In genomic region chr11:43585211-43586005, GRCm38 (mm10) we compare ENCODE assay signal across 23 mouse cellular contexts. TPM values are rescaled to one million over a fixed set of nuclear protein-coding genes. Genes with fewer than 3 reads are reported as not detected.
DNase-seq lines count a peak whose midpoint lies in the region; ATAC-seq and TF ChIP-seq lines count a peak whose summit lies in the region.
"Had no signal": no experiment of that assay in that cellular context is flagged by ENCODE, and none has a peak within 500 bp of the region (broad histone marks: within the 10 kb centered on the region; RNA-seq: fewer than 3 reads in every experiment).

No protein-coding gene starts in this region.

- no peak overlapping the region for H3K4me3 ChIP-seq in hindbrain, embryonic 12.5 days
- no peak overlapping the region for H3K4me3 ChIP-seq in hindbrain, embryonic 14.5 days (replicated peaks; ENCODE audit: low read length)
- H3K4me3 ChIP-seq in midbrain, embryonic 11.5 days (ENCODE audit: low read depth, low read length) = no peak overlapping the region
- no peak overlapping the region for H3K4me3 ChIP-seq in midbrain, embryonic 16.5 days (ENCODE audit: low read depth, low read length)
- peak overlapping the region; percentile 14 to 22; a peak in 2 of 4 replicates for H3K4me3 ChIP-seq in ES-E14 (ENCODE audit: insufficient read depth in 1 of 2, low read depth in 1 of 2, low read length in 2 of 2, poor library complexity in 1 of 2, severe bottlenecking in 1 of 2)
- H3K4me3 ChIP-seq: embryonic facial prominence, embryonic 13.5 days; heart, embryonic 12.5 days; limb, embryonic 13.5 days; liver, embryonic 13.5 days had no signal

- 0 out of 2 replicates have a peak, but pooled peaks have one; percentile 29 for ATAC-seq in hindbrain, embryonic 12.5 days (ENCODE audit: low FRiP score)
- no peak for ATAC-seq in hindbrain, embryonic 14.5 days (ENCODE audit: low FRiP score)
- no peak for ATAC-seq in midbrain, embryonic 11.5 days (ENCODE audit: low FRiP score)
- no peak for ATAC-seq in midbrain, embryonic 16.5 days

- H3K27me3 ChIP-seq in hindbrain, embryonic 12.5 days = no peaks in the 10 kb centered on the region
- no peaks in the 10 kb centered on the region for H3K27me3 ChIP-seq in hindbrain, embryonic 14.5 days (ENCODE audit: control insufficient read depth, insufficient read depth, low read length)
- H3K27me3 ChIP-seq in midbrain, embryonic 11.5 days (ENCODE audit: control insufficient read depth, insufficient read depth, low read length) = no peaks in the 10 kb centered on the region
- H3K27me3 ChIP-seq in midbrain, embryonic 16.5 days (ENCODE audit: control insufficient read depth, insufficient read depth, low read depth, low read length) = no peaks in the 10 kb centered on the region
- H3K27me3 ChIP-seq: embryonic facial prominence, embryonic 13.5 days; heart, embryonic 12.5 days; limb, embryonic 13.5 days; liver, embryonic 13.5 days had no signal

- peak overlapping the region; percentile 23; the same call in 1 of the 2 replicates for H3K27ac ChIP-seq in hindbrain, embryonic 12.5 days
- no peak overlapping the region for H3K27ac ChIP-seq in hindbrain, embryonic 14.5 days
- peak overlapping the region; percentile 38 for H3K27ac ChIP-seq in midbrain, embryonic 11.5 days (ENCODE audit: low read depth, low read length)
- H3K27ac ChIP-seq in midbrain, embryonic 16.5 days (ENCODE audit: low read length) = no peak overlapping the region
- H3K27ac ChIP-seq in ES-E14 (ENCODE audit: insufficient read depth, low read depth, low read length, poor library complexity, severe bottlenecking) = peak overlapping the region; percentile 62
- H3K27ac ChIP-seq: embryonic facial prominence, embryonic 13.5 days; kidney, postnatal 0 days; limb, embryonic 13.5 days; liver, embryonic 13.5 days had no signal

- H3K9ac ChIP-seq in hindbrain, embryonic 12.5 days = no peak overlapping the region
- H3K9ac ChIP-seq in hindbrain, embryonic 14.5 days = no peak overlapping the region
- H3K9ac ChIP-seq in midbrain, embryonic 11.5 days (ENCODE audit: low read length) = no peak overlapping the region
- no peak overlapping the region for H3K9ac ChIP-seq in midbrain, embryonic 16.5 days (ENCODE audit: low read depth, low read length)
- peak overlapping the region; percentile 44 for H3K9ac ChIP-seq in ES-E14 (ENCODE audit: insufficient read depth, low read depth, low read length, poor library complexity, severe bottlenecking)
- H3K9ac ChIP-seq: embryonic facial prominence, embryonic 13.5 days; heart, embryonic 12.5 days; limb, embryonic 13.5 days; liver, embryonic 13.5 days; lung, embryonic 14.5 days had no signal

- DNase-seq in hindbrain, embryonic 14.5 days (ENCODE audit: low spot score) = no peak
- DNase-seq in midbrain, embryonic 11.5 days (ENCODE audit: low spot score, missing footprints) = peak; percentile 49
- peak; percentile 43 for DNase-seq in ES-E14 (ENCODE audit: low read depth, low spot score)
- peak; percentile 11 to 22 for DNase-seq in layer of hippocampus, postnatal 36 days
- no peak for DNase-seq in spleen, postnatal 4 days (ENCODE audit: low spot score in 2 of 2)
- DNase-seq: right cerebral cortex, postnatal 25 days had no signal

- WGBS in hindbrain, embryonic 12.5 days = 92% methylated on average over 22 of the region's 22 CpGs
- 87% methylated on average over 22 of the region's 22 CpGs for WGBS in hindbrain, embryonic 14.5 days
- 86% methylated on average over 22 of the region's 22 CpGs for WGBS in midbrain, embryonic 11.5 days
- WGBS in midbrain, embryonic 16.5 days = 86% methylated on average over 22 of the region's 22 CpGs

- H3K4me1 ChIP-seq in hindbrain, embryonic 12.5 days = peaks cover 8% of the 10 kb centered on the region; the same call in 1 of the 2 replicates
- no peaks in the 10 kb centered on the region; the same call in 1 of the 2 replicates for H3K4me1 ChIP-seq in hindbrain, embryonic 14.5 days (replicated peaks; ENCODE audit: control insufficient read depth, insufficient read depth, low read length)
- H3K4me1 ChIP-seq in midbrain, embryonic 11.5 days (ENCODE audit: control insufficient read depth, insufficient read depth, low read length) = no peaks in the 10 kb centered on the region; the same call in 1 of the 2 replicates
- H3K4me1 ChIP-seq in midbrain, embryonic 16.5 days (ENCODE audit: control insufficient read depth, insufficient read depth, low read length) = no peaks in the 10 kb centered on the region
- peaks cover 4 to 9% of the 10 kb centered on the region in 2 experiments; a peak in 2 of 4 replicates for H3K4me1 ChIP-seq in ES-E14 (ENCODE audit: control insufficient read depth in 2 of 2, insufficient read depth in 2 of 2, low read length in 2 of 2, poor library complexity in 1 of 2)
- H3K4me1 ChIP-seq: embryonic facial prominence, embryonic 13.5 days; heart, embryonic 12.5 days; limb, embryonic 13.5 days; liver, embryonic 13.5 days had no signal

- peaks cover 54% of the 10 kb centered on the region for H3K36me3 ChIP-seq in hindbrain, embryonic 12.5 days
- H3K36me3 ChIP-seq in hindbrain, embryonic 14.5 days (replicated peaks; ENCODE audit: control insufficient read depth, insufficient read depth) = peaks cover 29% of the 10 kb centered on the region
- H3K36me3 ChIP-seq in midbrain, embryonic 11.5 days (ENCODE audit: control insufficient read depth, insufficient read depth, low read length) = peaks cover 23% of the 10 kb centered on the region
- no peaks in the 10 kb centered on the region; the same call in 1 of the 2 replicates for H3K36me3 ChIP-seq in midbrain, embryonic 16.5 days (ENCODE audit: control insufficient read depth, insufficient read depth, low read length)
- no peaks in the 10 kb centered on the region; the same call in 1 of the 2 replicates for H3K36me3 ChIP-seq in ES-E14 (ENCODE audit: control insufficient read depth, insufficient read depth, low read length, poor library complexity, severe bottlenecking)
- H3K36me3 ChIP-seq: G1E had no signal

- H3K9me3 ChIP-seq in hindbrain, embryonic 12.5 days (replicated peaks) = no peaks in the 10 kb centered on the region
- H3K9me3 ChIP-seq in hindbrain, embryonic 14.5 days (ENCODE audit: control insufficient read depth, low read length) = no peaks in the 10 kb centered on the region
- H3K9me3 ChIP-seq in midbrain, embryonic 11.5 days (ENCODE audit: control insufficient read depth, low read length) = no peaks in the 10 kb centered on the region
- no peaks in the 10 kb centered on the region for H3K9me3 ChIP-seq in midbrain, embryonic 16.5 days (replicated peaks; ENCODE audit: control insufficient read depth, low read length, poor library complexity, severe bottlenecking)
- H3K9me3 ChIP-seq in ES-E14 (ENCODE audit: control insufficient read depth, insufficient read depth, low read depth, low read length) = no peaks in the 10 kb centered on the region
- H3K9me3 ChIP-seq: embryonic facial prominence, embryonic 13.5 days; G1E; heart, embryonic 12.5 days; limb, embryonic 13.5 days; liver, embryonic 13.5 days had no signal

- H3K4me2 ChIP-seq in hindbrain, embryonic 12.5 days (replicated peaks) = no peak overlapping the region
- H3K4me2 ChIP-seq in hindbrain, embryonic 14.5 days (replicated peaks) = no peak overlapping the region
- H3K4me2 ChIP-seq in midbrain, embryonic 11.5 days = no peak overlapping the region
- H3K4me2 ChIP-seq in midbrain, embryonic 16.5 days (ENCODE audit: low read length) = no peak overlapping the region
- H3K4me2 ChIP-seq: embryonic facial prominence, embryonic 13.5 days; heart, embryonic 12.5 days; limb, embryonic 13.5 days; liver, embryonic 13.5 days; lung, embryonic 14.5 days had no signal

- in situ Hi-C loops in ES-E14 (cut with MboI; ENCODE audit: low sequenced_read_pairs in 2 of 2, unreplicated experiment in 2 of 2) = no loop called here

TF ChIP-seq in ES-E14, 5 proteins besides CTCF, POLR2A, EP300 and RAD21:
- TF ChIP-seq HCFC1 (IDR thresholded peaks at IDR 0.05; ENCODE audit: borderline replicate concordance, insufficient read depth, low read length) (no peak), MAFK (IDR thresholded peaks at IDR 0.05; ENCODE audit: insufficient read depth, low read depth, low read length) (no peak), ZNF384 (IDR thresholded peaks at IDR 0.05; ENCODE audit: low read depth, low read length) (no peak), CHD2 (IDR thresholded peaks at IDR 0.05; ENCODE audit: low read depth, low read length) (no peak), ZC3H11A (IDR thresholded peaks at IDR 0.05; ENCODE audit: borderline replicate concordance, low read depth, low read length) (no peak)
TF ChIP-seq in ES-E14: peak in this region for 0.

RNA-seq across cellular contexts. Expression of gene 4933415A04Rik, which starts 1.4 kb away (rescaled TPM):
- 6.5 and 8.1 TPM in 2 replicates for polyA plus RNA-seq in hindbrain, embryonic 12.5 days (2016; fragmentation: Nextera tagmentation; extraction: Ambion mirVana)
- 2.2 and 3.3 TPM in 2 replicates for polyA plus RNA-seq in hindbrain, embryonic 14.5 days (2014; fragmentation: Nextera tagmentation; extraction: Ambion mirVana)
- 10.1 and 11.3 TPM in 2 replicates for polyA plus RNA-seq in midbrain, embryonic 11.5 days (2014; fragmentation: Nextera tagmentation; extraction: Ambion mirVana)
- 3.0 and 3.2 TPM in 2 replicates for polyA plus RNA-seq in midbrain, embryonic 16.5 days (2015; fragmentation: Nextera tagmentation; extraction: Ambion mirVana)
- 0.49 and 0.63 TPM in 2 replicates for total RNA-seq in ES-E14 (2012; rRNA removed)
- total RNA-seq in layer of hippocampus, postnatal 36 days (2021) = 1 to 10 TPM; 1.3 to 2.5 TPM
- total RNA-seq: G1E had no signal
- polyA plus RNA-seq: G1E had no signal

RNA-seq across cellular contexts. Expression of gene Fabp6, which starts 15.9 kb away (rescaled TPM):
- polyA plus RNA-seq in hindbrain, embryonic 12.5 days (2016; fragmentation: Nextera tagmentation; extraction: Ambion mirVana) = not detected in 2 replicates
- not detected in 2 replicates for polyA plus RNA-seq in hindbrain, embryonic 14.5 days (2014; fragmentation: Nextera tagmentation; extraction: Ambion mirVana)
- not detected in 2 replicates for polyA plus RNA-seq in midbrain, embryonic 11.5 days (2014; fragmentation: Nextera tagmentation; extraction: Ambion mirVana)
- polyA plus RNA-seq in midbrain, embryonic 16.5 days (2015; fragmentation: Nextera tagmentation; extraction: Ambion mirVana) = not detected in 2 replicates
- 0.63 TPM in 1 of 2 replicates, not detected in the other for total RNA-seq in ES-E14 (2012; rRNA removed)
- total RNA-seq in layer of hippocampus, postnatal 36 days (2021) = not detected
- total RNA-seq: adrenal gland, postnatal 25 days; G1E; heart, postnatal 14 days; layer of hippocampus, adult 18-20 months; left cerebral cortex, postnatal 14 days; neutrophil, adult 5-6 weeks had no signal
- polyA plus RNA-seq: C2C12; embryonic facial prominence, embryonic 13.5 days; forebrain, embryonic 14.5 days; G1E; gonadal fat pad, adult 2 months; heart, embryonic 12.5 days; limb, embryonic 13.5 days; liver, embryonic 13.5 days; lung, embryonic 14.5 days had no signal

RNA-seq across cellular contexts. Expression of gene Ccnjl, which starts 56.8 kb away (rescaled TPM):
- 27.6 and 29.6 TPM in 2 replicates for polyA plus RNA-seq in hindbrain, embryonic 12.5 days (2016; fragmentation: Nextera tagmentation; extraction: Ambion mirVana)
- 10.9 and 11.9 TPM in 2 replicates for polyA plus RNA-seq in hindbrain, embryonic 14.5 days (2014; fragmentation: Nextera tagmentation; extraction: Ambion mirVana)
- polyA plus RNA-seq in midbrain, embryonic 11.5 days (2014; fragmentation: Nextera tagmentation; extraction: Ambion mirVana) = 35.7 and 40.2 TPM in 2 replicates
- 7.4 and 10.4 TPM in 2 replicates for polyA plus RNA-seq in midbrain, embryonic 16.5 days (2015; fragmentation: Nextera tagmentation; extraction: Ambion mirVana)
- total RNA-seq in ES-E14 (2012; rRNA removed) = 1.0 and 2.1 TPM in 2 replicates
- 10 to 100 TPM in 1 of 2 experiments, 1 to 10 TPM in 1; 8.3 to 11.3 TPM for total RNA-seq in layer of hippocampus, postnatal 36 days (2021)
- total RNA-seq: neutrophil, adult 5-6 weeks had no signal
- polyA plus RNA-seq: G1E had no signal

Comparison
In these comparisons a context has a peak if more than half of its experiments do, and no peak if none do; other contexts are left out.
1. H3K27ac ChIP-seq: peak in hindbrain, embryonic 12.5 days (single experiment), midbrain, embryonic 11.5 days (single experiment) and ES-E14 (single experiment); none in hindbrain, embryonic 14.5 days (single experiment) and midbrain, embryonic 16.5 days (single experiment).
2. H3K4me3 ChIP-seq: peak in ES-E14 (2 of 2); none in hindbrain, embryonic 12.5 days (single experiment), hindbrain, embryonic 14.5 days (single experiment), midbrain, embryonic 11.5 days (single experiment) and midbrain, embryonic 16.5 days (single experiment).
3. DNase-seq: peak in midbrain, embryonic 11.5 days (single experiment), ES-E14 (single experiment) and layer of hippocampus, postnatal 36 days (2 of 2); none in hindbrain, embryonic 14.5 days (single experiment) and spleen, postnatal 4 days (0 of 2).